Mouse (Mus musculus) limb, embryonic 11.5 days (tissue): ENCODE measurements around the gene Cpox. TPM values are rescaled to one million over a fixed set of nuclear protein-coding genes. Genes with fewer than 3 reads are reported as not detected.

Experiments
- ATAC-seq: fragments of 200-750 bp; cut with Nextera tagmentation; 2 replicates; pipeline ENCODE4 v1.8.0; 2017; ENCODE audit warnings: low read depth; ENCODE audit not compliant: insufficient number of reproducible peaks, low FRiP score, low TSS enrichment
- DNase-seq: peaks from one replicate; pipeline ENCODE4 v3.0.0-alpha.2; 2015; ENCODE audit warnings: low spot score
- H3K27ac ChIP-seq: fragments of 300-500 bp; sonication (generic); replicated peaks from 2 replicates; pipeline ENCODE4 v1.5.1; 2014; ENCODE audit warnings: low read depth, mild to moderate bottlenecking, low read length
- H3K27me3 ChIP-seq: fragments of 300-500 bp; sonication (generic); 2 replicates; pipeline ENCODE4 v1.6.1; 2014; ENCODE audit warnings: mild to moderate bottlenecking, low read length, mixed read lengths; ENCODE audit not compliant: control insufficient read depth, insufficient read depth
- H3K36me3 ChIP-seq: fragments of 300-500 bp; sonication (generic); 2 replicates; pipeline ENCODE4 v1.6.1; 2014; ENCODE audit warnings: mild to moderate bottlenecking, low read length, moderate library complexity, mixed read lengths; ENCODE audit not compliant: control insufficient read depth, insufficient read depth
- H3K4me1 ChIP-seq: fragments of 300-500 bp; sonication (generic); 2 replicates; pipeline ENCODE4 v1.6.1; 2014; ENCODE audit warnings: low read length, mixed read lengths; ENCODE audit not compliant: control insufficient read depth, insufficient read depth
- H3K4me2 ChIP-seq: fragments of 300-500 bp; sonication (generic); 2 replicates; pipeline ENCODE4 v1.6.1; 2014; ENCODE audit warnings: low read depth, mild to moderate bottlenecking, moderate library complexity; ENCODE audit not compliant: severe bottlenecking
- H3K4me3 ChIP-seq: fragments of 300-500 bp; sonication (generic); 2 replicates; pipeline ENCODE4 v1.5.1; 2014; ENCODE audit warnings: low read depth, low read length
- H3K9ac ChIP-seq: fragments of 300-500 bp; sonication (generic); 2 replicates; pipeline ENCODE4 v1.6.1; 2014; ENCODE audit warnings: mild to moderate bottlenecking, low read length
- H3K9me3 ChIP-seq: fragments of 300-500 bp; sonication (generic); 2 replicates; pipeline ENCODE4 v1.6.1; 2016; ENCODE audit warnings: low read length; ENCODE audit not compliant: control insufficient read depth
- WGBS: fragments of 180-500 bp; shearing (Covaris S2); extraction: QIAGEN DNeasy Blood & Tissue Kit; methylation state at CpG from one replicate; pipeline ENCODE4 v1.1.7; 2014; 5-methylcytosine and 5-hydroxymethylcytosine counted together
- polyA plus RNA-seq: library from polyadenylated mRNA; unstranded; fragments of >200 nt; fragmentation: Nextera tagmentation; extraction: Ambion mirVana; gene quantifications from 2 replicates; pipeline ENCODE4 v1.2.1, GENCODE M21; 2014

The Cpox gene
- polyA plus RNA-seq, 1 experiment from 2014 or later = 23.5 TPM

DNA sequence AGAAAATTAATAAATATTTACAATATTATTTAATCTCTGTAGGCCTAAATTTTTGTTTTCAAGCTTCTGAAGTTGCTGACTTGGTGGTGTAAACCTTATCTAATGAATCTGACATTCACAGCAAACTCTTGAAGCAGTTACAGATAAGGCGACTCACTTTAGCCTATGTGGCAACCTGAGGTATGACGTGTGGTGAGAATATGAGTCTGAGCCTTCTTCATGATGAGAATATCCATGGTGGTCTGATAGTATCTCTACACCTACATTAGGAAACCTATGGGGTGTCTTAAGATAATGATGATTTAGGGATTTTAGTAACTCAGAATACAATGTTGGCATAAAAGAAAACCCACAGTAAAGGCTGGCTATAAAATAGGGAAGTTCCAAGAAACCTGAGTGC, 52.2 kb downstream of the Cpox start:
- DNase-seq (no peak), ATAC-seq (no peak)
- Histone ChIP-seq H3K36me3 (no peaks in the 10 kb centered on the region), H3K27me3 (no peaks in the 10 kb centered on the region), H3K9ac (no peak overlapping the region), H3K4me1 (no peaks in the 10 kb centered on the region), H3K27ac (no peak overlapping the region), H3K4me3 (no peak overlapping the region), H3K4me2 (no peak overlapping the region), H3K9me3 (no peaks in the 10 kb centered on the region)
- WGBS = 84% methylated on average over 2 of the region's 2 CpGs

DNA sequence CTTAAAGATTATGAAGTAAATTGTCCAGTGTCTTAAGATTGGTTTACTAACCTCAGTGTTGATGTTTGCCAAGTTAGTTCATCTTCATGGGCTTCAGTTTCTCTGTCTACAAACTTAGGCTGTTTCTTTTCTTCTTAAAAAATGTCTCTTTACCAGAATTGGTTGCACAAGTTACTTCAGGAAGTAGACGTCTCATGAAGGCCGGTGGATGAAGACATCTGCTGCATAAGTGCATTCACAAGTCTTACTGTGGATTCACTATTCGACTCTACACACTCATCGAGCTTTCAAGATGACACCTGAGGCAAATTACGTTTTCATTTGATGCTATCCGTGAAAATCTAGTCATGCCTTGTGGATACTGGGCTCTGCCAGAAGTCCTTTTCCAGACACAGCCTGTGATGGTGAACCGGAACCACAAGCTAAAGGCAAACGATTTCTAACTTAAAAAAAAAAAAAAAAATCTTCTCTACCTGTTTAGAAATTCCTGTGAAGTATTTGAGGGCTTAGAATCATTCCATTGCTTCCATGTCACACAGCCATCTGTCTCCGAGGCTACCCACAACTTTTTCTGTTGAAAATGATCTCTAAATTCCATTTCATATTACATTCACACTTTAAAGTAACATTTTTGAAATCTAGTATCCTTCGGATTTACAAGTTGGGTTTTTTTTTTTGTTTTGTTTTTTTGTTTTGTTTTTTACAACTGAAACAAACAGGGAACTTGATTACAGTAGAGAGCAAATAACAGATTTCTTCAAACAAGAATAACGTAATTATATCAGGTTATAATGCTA, 56.8 kb downstream of the Cpox start:
- no peak overlapping the region for H3K27ac ChIP-seq
- DNase-seq = no peak

DNA sequence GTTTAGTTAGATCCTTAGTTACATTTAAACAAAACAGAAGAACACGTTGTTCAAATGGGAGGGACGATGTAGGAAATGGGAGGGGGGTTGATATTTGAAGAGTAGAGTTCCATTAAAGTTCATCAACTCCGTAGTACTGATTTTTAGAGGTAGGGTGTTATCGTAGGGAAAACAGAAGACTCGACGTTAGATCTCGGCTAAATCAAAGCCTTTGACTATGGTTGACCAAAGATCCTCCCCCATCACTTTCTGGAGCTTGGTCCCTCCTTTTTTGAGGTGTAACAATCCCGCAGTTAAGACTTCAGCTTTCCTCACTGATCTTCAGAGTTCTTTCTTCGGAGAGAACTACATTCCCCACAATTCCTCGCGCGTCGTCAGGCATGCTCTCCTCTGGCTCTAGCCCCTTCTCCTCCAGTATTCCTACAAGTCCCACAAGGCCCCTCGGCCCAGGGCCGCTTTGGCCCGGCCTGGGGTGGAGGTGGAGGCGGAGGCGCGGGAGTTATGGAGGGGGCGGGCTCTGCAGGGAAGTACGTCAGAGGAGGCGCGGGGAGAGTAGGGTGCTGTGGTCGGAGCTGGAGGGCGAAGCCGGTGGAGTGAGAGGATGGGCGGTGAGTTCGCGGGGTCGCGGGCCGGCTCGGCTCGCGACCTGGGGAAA, 57.5 kb downstream of the Cpox start, which contains the start of gene Cldnd1:
Gene Cldnd1 (plus strand): TSS at position 434 of the 655 bp plus-strand sequence.
- 2% methylated on average over 25 of the region's 35 CpGs for WGBS
- no peaks in the 10 kb centered on the region for H3K4me1 ChIP-seq
- peak; percentile 100 for ATAC-seq

More for the DNA sequence above, 56.8 kb downstream of the Cpox start:
- no peak overlapping the region for H3K9ac ChIP-seq
- no peaks in the 10 kb centered on the region for H3K4me1 ChIP-seq
- peaks cover 7% of the 10 kb centered on the region for H3K36me3 ChIP-seq
- H3K4me2 ChIP-seq = no peak overlapping the region
- 82% methylated on average over 11 of the region's 11 CpGs for WGBS
- no peaks in the 10 kb centered on the region for H3K27me3 ChIP-seq
- no peak for ATAC-seq
- no peaks in the 10 kb centered on the region for H3K9me3 ChIP-seq
- H3K4me3 ChIP-seq = no peak overlapping the region

DNA sequence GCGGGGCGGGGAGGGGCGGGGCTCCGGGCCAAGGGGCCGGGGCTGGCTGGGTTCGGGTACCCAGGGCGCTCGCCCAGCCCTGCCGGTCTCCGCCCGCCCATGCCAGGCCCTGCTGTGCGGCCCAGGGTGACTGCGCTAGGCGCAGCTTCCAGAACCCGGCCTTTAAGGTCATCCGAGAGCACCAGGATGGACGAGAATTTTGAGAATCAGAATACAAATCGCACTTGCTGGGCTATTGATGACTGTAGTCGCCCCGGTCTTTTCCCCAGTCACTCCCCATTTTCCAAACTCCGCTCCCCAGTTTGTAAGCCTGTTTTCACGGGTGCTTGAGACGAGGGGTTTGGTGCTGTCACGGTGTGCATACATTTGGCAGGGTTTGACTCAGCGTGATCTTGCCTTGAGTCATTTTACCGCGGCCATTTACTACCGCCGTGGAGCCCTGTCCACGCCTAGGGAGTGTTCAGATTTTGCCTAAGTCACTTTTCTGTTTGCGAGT, 58.1 kb downstream of the Cpox start:
- ATAC-seq (peak; percentile 89), DNase-seq (no peak)
- peak overlapping the region; percentile 51 for H3K9ac ChIP-seq
- no peaks in the 10 kb centered on the region for H3K27me3 ChIP-seq
- no peak overlapping the region for H3K27ac ChIP-seq
- no peaks in the 10 kb centered on the region for H3K4me1 ChIP-seq
- H3K36me3 ChIP-seq = peaks cover 8% of the 10 kb centered on the region
- H3K9me3 ChIP-seq = no peaks in the 10 kb centered on the region
- H3K4me2 ChIP-seq = peak overlapping the region; percentile 51
- H3K4me3 ChIP-seq = peak overlapping the region; percentile 44
- under 1% methylated on average over 23 of the region's 31 CpGs for WGBS

More for the DNA sequence above, 57.5 kb downstream of the Cpox start, which contains the start of gene Cldnd1:
- DNase-seq = peak; percentile 96
- Histone ChIP-seq H3K9me3 (no peaks in the 10 kb centered on the region), H3K4me2 (peak within 1 kb of the TSS; percentile 51), H3K9ac (peak within 1 kb of the TSS; percentile 51), H3K36me3 (peaks cover 8% of the 10 kb centered on the region), H3K27me3 (no peaks in the 10 kb centered on the region), H3K27ac (no peak within 1 kb of the TSS), H3K4me3 (peak within 1 kb of the TSS; percentile 44)

DNA sequence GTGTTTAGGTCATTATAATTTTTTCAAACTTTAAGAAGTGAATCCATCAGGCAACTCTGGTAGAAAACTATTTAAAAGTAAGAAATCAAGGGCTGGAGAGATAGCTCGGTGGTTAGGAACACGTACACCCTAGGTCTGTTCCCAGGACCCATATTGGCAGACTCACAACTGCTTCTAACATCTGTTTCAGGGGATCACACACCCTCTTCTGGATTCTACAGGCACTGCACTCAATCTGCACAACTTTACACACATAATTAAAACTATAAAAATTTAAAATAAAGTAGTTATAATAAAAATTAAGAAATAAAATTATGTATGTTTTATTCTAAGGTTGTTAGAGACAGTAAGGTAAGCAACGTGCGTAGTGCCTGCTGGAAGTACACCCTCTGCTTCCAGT, 68.1 kb downstream of the Cpox start:
- H3K36me3 ChIP-seq = peaks cover 5% of the 10 kb centered on the region; the same call in 1 of the 2 replicates
- 81% methylated on average over 4 of the region's 4 CpGs for WGBS
- ATAC-seq (no peak), DNase-seq (no peak)
- H3K27me3 ChIP-seq = no peaks in the 10 kb centered on the region
- no peaks in the 10 kb centered on the region for H3K9me3 ChIP-seq
- H3K4me3 ChIP-seq = no peak overlapping the region
- no peaks in the 10 kb centered on the region for H3K4me1 ChIP-seq
- no peak overlapping the region for H3K4me2 ChIP-seq
- H3K27ac ChIP-seq = no peak overlapping the region
- no peak overlapping the region for H3K9ac ChIP-seq

DNA sequence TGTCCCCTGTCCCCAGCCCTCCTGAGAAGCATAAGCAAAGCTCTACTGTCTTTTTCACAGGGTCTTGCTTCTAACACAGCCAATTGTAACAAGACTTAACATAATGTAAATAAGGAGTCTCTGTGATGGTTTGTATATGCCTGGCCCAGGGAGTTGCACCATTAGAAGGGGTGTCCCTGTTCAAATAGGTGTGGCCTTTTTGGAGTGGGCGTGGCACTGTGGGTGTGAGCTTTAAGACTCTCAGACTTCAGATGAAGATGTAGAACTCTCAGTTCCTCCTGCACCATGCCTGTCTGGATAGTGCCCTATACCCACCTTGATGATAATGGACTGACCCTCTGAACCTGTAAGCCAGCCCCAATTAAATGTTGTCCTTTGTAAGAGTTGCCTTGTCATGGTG, 68.7 kb downstream of the Cpox start:
- ATAC-seq (no peak), DNase-seq (no peak)
- WGBS = 77% methylated on average over 1 of the region's 1 CpGs
- H3K4me2 ChIP-seq = no peak overlapping the region
- H3K36me3 ChIP-seq = peaks cover 5% of the 10 kb centered on the region; the same call in 1 of the 2 replicates
- no peak overlapping the region for H3K4me3 ChIP-seq
- H3K27ac ChIP-seq = no peak overlapping the region
- H3K4me1 ChIP-seq = no peaks in the 10 kb centered on the region
- H3K9ac ChIP-seq = no peak overlapping the region
- no peaks in the 10 kb centered on the region for H3K27me3 ChIP-seq
- H3K9me3 ChIP-seq = no peaks in the 10 kb centered on the region

DNA sequence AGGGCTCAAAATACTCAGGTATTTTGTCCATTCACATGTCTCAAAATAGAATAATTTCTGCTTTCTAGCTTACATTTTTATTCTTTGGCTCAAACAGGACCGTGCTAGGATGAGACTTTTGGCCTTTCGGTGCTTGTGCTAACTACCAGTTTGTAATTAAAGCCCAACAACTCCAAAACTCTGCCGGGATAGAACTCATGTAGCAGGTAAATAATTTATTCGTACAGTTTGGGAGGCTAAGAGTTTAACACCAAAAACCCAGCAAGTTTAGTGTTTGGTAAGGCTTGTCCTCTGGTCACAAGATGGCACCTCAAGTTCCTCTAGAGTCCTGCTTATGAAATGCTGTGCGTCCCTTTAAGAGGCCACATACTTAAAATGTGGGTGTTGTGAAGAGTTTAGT, 70.7 kb downstream of the Cpox start:
- 93% methylated on average over 5 of the region's 5 CpGs for WGBS
- no peak for DNase-seq

DNA sequence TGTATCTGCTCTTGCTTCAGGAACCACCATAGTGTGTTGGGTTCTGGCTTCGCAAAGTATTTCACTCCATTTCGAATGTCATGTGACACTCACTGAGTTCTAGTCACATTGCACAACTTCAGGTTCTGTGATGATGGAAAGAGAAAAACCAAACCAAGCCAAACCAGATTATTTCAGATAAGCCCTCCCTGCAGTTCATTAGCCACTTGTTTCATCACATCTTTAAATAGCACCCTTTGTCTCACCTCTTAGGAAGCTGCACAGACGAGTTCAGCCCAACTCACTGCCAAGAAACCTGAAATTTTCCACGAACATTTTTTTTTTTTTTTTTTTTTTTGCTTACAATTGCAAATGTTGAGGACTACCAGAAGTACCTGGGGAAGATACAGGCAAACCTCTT, 76.6 kb downstream of the Cpox start:
- Histone ChIP-seq H3K27ac (no peak overlapping the region), H3K4me2 (no peak overlapping the region), H3K9me3 (no peaks in the 10 kb centered on the region), H3K27me3 (no peaks in the 10 kb centered on the region), H3K4me1 (no peaks in the 10 kb centered on the region), H3K36me3 (no peaks in the 10 kb centered on the region), H3K4me3 (no peak overlapping the region), H3K9ac (no peak overlapping the region)
- WGBS = 83% methylated on average over 4 of the region's 4 CpGs
- ATAC-seq (no peak), DNase-seq (no peak)

More for the DNA sequence above, 70.7 kb downstream of the Cpox start:
- Histone ChIP-seq H3K36me3 (no peaks in the 10 kb centered on the region), H3K4me3 (no peak overlapping the region), H3K4me1 (no peaks in the 10 kb centered on the region), H3K27ac (no peak overlapping the region), H3K27me3 (no peaks in the 10 kb centered on the region), H3K9me3 (no peaks in the 10 kb centered on the region), H3K9ac (no peak overlapping the region), H3K4me2 (no peak overlapping the region)
- ATAC-seq = no peak
